Mouse (Mus musculus): Measurements from ENCODE around the gene Thsd4. TPM values are rescaled to one million over a fixed set of nuclear protein-coding genes. Genes with fewer than 3 reads are reported as not detected.

Gene Thsd4
- total RNA-seq, 2 experiments from 2014 or later, result 5.0 to 5.5 TPM

GRCm38 (mm10) chr9:60309786-60310711 is 211.8 kb downstream of the Thsd4 start:
- peak in 1 of 2 experiments; percentile 13 for DNase-seq (ENCODE audit: extremely low spot score in 1 of 2, low spot score in 2 of 2)
- intact Hi-C loops (cut with DNase I), result no loop called here
- TF ChIP-seq CTCF (IDR thresholded peaks at IDR 0.05), result no peak

GRCm38 (mm10) chr9:60308182-60308581 is 213.7 kb downstream of the Thsd4 start:
- no peak for DNase-seq (ENCODE audit: extremely low spot score in 1 of 2, low spot score in 2 of 2)
- TF ChIP-seq CTCF (IDR thresholded peaks at IDR 0.05), result no peak
- Histone ChIP-seq H3K4me3 (no peak overlapping the region), H3K27ac (no peak overlapping the region)
- intact Hi-C loops (cut with DNase I), result no loop called here

More at GRCm38 (mm10) chr9:60309786-60310711, 211.8 kb downstream of the Thsd4 start:
- H3K27ac ChIP-seq, result peak overlapping the region; percentile 40
- H3K4me3 ChIP-seq, result no peak overlapping the region

GRCm38 (mm10) chr9:60307469-60307868 is 214.4 kb downstream of the Thsd4 start:
- no peak for TF ChIP-seq CTCF (IDR thresholded peaks at IDR 0.05)
- intact Hi-C loops (cut with DNase I), result no loop called here
- Histone ChIP-seq H3K4me3 (no peak overlapping the region), H3K27ac (no peak overlapping the region)
- DNase-seq (ENCODE audit: extremely low spot score in 1 of 2, low spot score in 2 of 2), result no peak

GRCm38 (mm10) chr9:60306241-60306640 is 215.6 kb downstream of the Thsd4 start:
- no peak for DNase-seq (ENCODE audit: extremely low spot score in 1 of 2, low spot score in 2 of 2)
- H3K27ac ChIP-seq, result no peak overlapping the region
- intact Hi-C loops (cut with DNase I), result no loop called here
- no peak overlapping the region for H3K4me3 ChIP-seq
- TF ChIP-seq CTCF (IDR thresholded peaks at IDR 0.05), result no peak

- H3K4me3 ChIP-seq, result no peak overlapping the region
- intact Hi-C loops (cut with DNase I), result no loop called here
Observed at GRCm38 (mm10) chr9:60305204-60305840, 216.5 kb downstream of the Thsd4 start.

GRCm38 (mm10) chr9:60296276-60296675 is 225.6 kb downstream of the Thsd4 start:
- Histone ChIP-seq H3K4me3 (no peak overlapping the region), H3K27ac (no peak overlapping the region)
- DNase-seq (ENCODE audit: extremely low spot score in 1 of 2, low spot score in 2 of 2), result no peak
- no peak for TF ChIP-seq CTCF (IDR thresholded peaks at IDR 0.05)
- intact Hi-C loops (cut with DNase I), result no loop called here

More at GRCm38 (mm10) chr9:60305204-60305840, 216.5 kb downstream of the Thsd4 start:
- TF ChIP-seq CTCF (IDR thresholded peaks at IDR 0.05), result no peak
- H3K27ac ChIP-seq, result no peak overlapping the region
- DNase-seq (ENCODE audit: extremely low spot score in 1 of 2, low spot score in 2 of 2), result no peak

GRCm38 (mm10) chr9:60295199-60295598 is 226.6 kb downstream of the Thsd4 start:
- no peak for DNase-seq (ENCODE audit: extremely low spot score in 1 of 2, low spot score in 2 of 2)
- intact Hi-C loops (cut with DNase I), result no loop called here
- Histone ChIP-seq H3K4me3 (no peak overlapping the region), H3K27ac (no peak overlapping the region)
- no peak for TF ChIP-seq CTCF (IDR thresholded peaks at IDR 0.05)

GRCm38 (mm10) chr9:60293129-60293528 is 228.7 kb downstream of the Thsd4 start:
- intact Hi-C loops (cut with DNase I), result no loop called here
- no peak for TF ChIP-seq CTCF (IDR thresholded peaks at IDR 0.05)
- DNase-seq (ENCODE audit: extremely low spot score in 1 of 2, low spot score in 2 of 2), result no peak
- Histone ChIP-seq H3K4me3 (no peak overlapping the region), H3K27ac (no peak overlapping the region)

GRCm38 (mm10) chr9:60290780-60291179 is 231.1 kb downstream of the Thsd4 start:
- Histone ChIP-seq H3K27ac (no peak overlapping the region), H3K4me3 (no peak overlapping the region)
- intact Hi-C loops (cut with DNase I), result no loop called here
- no peak for DNase-seq (ENCODE audit: extremely low spot score in 1 of 2, low spot score in 2 of 2)
- TF ChIP-seq CTCF (IDR thresholded peaks at IDR 0.05), result no peak

- intact Hi-C loops (cut with DNase I), result no loop called here
- TF ChIP-seq CTCF (IDR thresholded peaks at IDR 0.05), result no peak
- no peak for DNase-seq (ENCODE audit: extremely low spot score in 1 of 2, low spot score in 2 of 2)
- H3K27ac ChIP-seq, result no peak overlapping the region
- no peak overlapping the region for H3K4me3 ChIP-seq
Observed at GRCm38 (mm10) chr9:60288789-60289188, 233.1 kb downstream of the Thsd4 start.

GRCm38 (mm10) chr9:60286390-60286789 is 235.5 kb downstream of the Thsd4 start:
- H3K27ac ChIP-seq, result no peak overlapping the region
- DNase-seq (ENCODE audit: extremely low spot score in 1 of 2, low spot score in 2 of 2), result no peak
- intact Hi-C loops (cut with DNase I), result no loop called here
- no peak for TF ChIP-seq CTCF (IDR thresholded peaks at IDR 0.05)
- H3K4me3 ChIP-seq, result no peak overlapping the region

GRCm38 (mm10) chr9:60285047-60285462 is 236.8 kb downstream of the Thsd4 start:
- H3K27ac ChIP-seq, result no peak overlapping the region
- no peak overlapping the region for H3K4me3 ChIP-seq
- TF ChIP-seq CTCF (IDR thresholded peaks at IDR 0.05), result no peak
- intact Hi-C loops (cut with DNase I), result no loop called here
- DNase-seq (ENCODE audit: extremely low spot score in 1 of 2, low spot score in 2 of 2), result no peak

All from left cerebral cortex, adult 2 months (tissue).